Mouse (Mus musculus): ENCODE measurements around the gene Stx8. TPM values are rescaled to one million over a fixed set of nuclear protein-coding genes. Genes with fewer than 3 reads are reported as not detected.

Gene Stx8
- polyA plus RNA-seq, 2 experiments: 23.3 to 65.3 TPM

DNA sequence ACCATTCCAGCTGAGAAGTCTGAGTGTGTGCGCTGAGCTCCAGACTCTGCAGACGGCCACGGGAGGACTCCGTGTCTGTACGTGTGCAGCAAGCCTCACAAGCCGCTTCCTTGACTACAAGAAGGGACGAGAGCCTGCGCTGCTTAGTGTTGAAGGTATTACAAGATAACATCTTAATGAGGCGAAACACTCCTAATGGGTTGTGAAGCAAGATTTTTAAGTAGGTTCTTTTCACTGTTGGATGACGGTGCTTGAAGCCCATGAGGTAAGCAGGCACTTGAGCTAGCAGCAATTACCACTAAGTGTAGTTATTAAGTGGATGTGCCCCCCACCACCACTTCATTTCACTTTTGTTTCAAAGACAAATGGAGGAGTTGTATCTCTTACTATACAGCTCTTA is 101.8 kb downstream of the Stx8 start:
- WGBS: 84% methylated on average over 10 of the region's 10 CpGs
- DNase-seq (ENCODE audit: low spot score) (no peak), ATAC-seq (ENCODE audit: low FRiP score, low read depth) (no peak)
- Histone ChIP-seq H3K9me3 (ENCODE audit: control insufficient read depth, low read length) (no peaks in the 10 kb centered on the region), H3K36me3 (ENCODE audit: control insufficient read depth, insufficient read depth, low read length) (no peaks in the 10 kb centered on the region), H3K9ac (ENCODE audit: low read depth, low read length, severe bottlenecking) (no peak overlapping the region), H3K27ac (replicated peaks; ENCODE audit: low read depth, low read length) (no peak overlapping the region), H3K4me3 (replicated peaks; ENCODE audit: low read length) (no peak overlapping the region), H3K27me3 (ENCODE audit: control insufficient read depth, insufficient read depth, low read length) (0 out of 2 replicates have a peak, but pooled peaks cover 3% of the 10 kb centered on the region), H3K4me1 (ENCODE audit: control insufficient read depth, insufficient read depth, low read length) (peaks cover 5% of the 10 kb centered on the region; the same call in 1 of the 2 replicates), H3K4me2 (replicated peaks; ENCODE audit: low read depth, low read length, severe bottlenecking) (no peak overlapping the region)
- TF ChIP-seq POLR2A (IDR thresholded peaks at IDR 0.05; ENCODE audit: borderline replicate concordance, extremely low read depth, insufficient read depth, insufficient read length): no peak

- Histone ChIP-seq H3K9ac (ENCODE audit: low read depth, low read length, severe bottlenecking) (no peak overlapping the region), H3K9me3 (ENCODE audit: control insufficient read depth, low read length) (no peaks in the 10 kb centered on the region), H3K36me3 (ENCODE audit: control insufficient read depth, insufficient read depth, low read length) (no peaks in the 10 kb centered on the region), H3K4me1 (ENCODE audit: control insufficient read depth, insufficient read depth, low read length) (peaks cover 17% of the 10 kb centered on the region; the same call in 1 of the 2 replicates), H3K4me3 (replicated peaks; ENCODE audit: low read length) (no peak overlapping the region), H3K4me2 (replicated peaks; ENCODE audit: low read depth, low read length, severe bottlenecking) (no peak overlapping the region), H3K27ac (replicated peaks; ENCODE audit: low read depth, low read length) (no peak overlapping the region), H3K27me3 (ENCODE audit: control insufficient read depth, insufficient read depth, low read length) (0 out of 2 replicates have a peak, but pooled peaks cover 3% of the 10 kb centered on the region)
- DNase-seq (ENCODE audit: low spot score) (no peak), ATAC-seq (ENCODE audit: low FRiP score, low read depth) (no peak)
- 64% methylated on average over 3 of the region's 3 CpGs for WGBS
- TF ChIP-seq POLR2A (IDR thresholded peaks at IDR 0.05; ENCODE audit: borderline replicate concordance, extremely low read depth, insufficient read depth, insufficient read length): no peak
Observed at GRCm38 (mm10) chr11:68070086-68070485, 104.1 kb downstream of the Stx8 start.

GRCm38 (mm10) chr11:68071836-68072235 is 105.8 kb downstream of the Stx8 start:
- no peak for DNase-seq (ENCODE audit: low spot score)
- no peak for ATAC-seq (ENCODE audit: low FRiP score, low read depth)
- WGBS: 58% methylated on average over 5 of the region's 5 CpGs

GRCm38 (mm10) chr11:68072597-68073210 is 106.7 kb downstream of the Stx8 start:
- Histone ChIP-seq H3K9me3 (ENCODE audit: control insufficient read depth, low read length) (no peaks in the 10 kb centered on the region), H3K27ac (replicated peaks; ENCODE audit: low read depth, low read length) (no peak overlapping the region), H3K4me3 (replicated peaks; ENCODE audit: low read length) (no peak overlapping the region), H3K4me1 (ENCODE audit: control insufficient read depth, insufficient read depth, low read length) (peaks cover 18% of the 10 kb centered on the region; the same call in 1 of the 2 replicates), H3K27me3 (ENCODE audit: control insufficient read depth, insufficient read depth, low read length) (0 out of 2 replicates have a peak, but pooled peaks cover 3% of the 10 kb centered on the region), H3K9ac (ENCODE audit: low read depth, low read length, severe bottlenecking) (no peak overlapping the region), H3K36me3 (ENCODE audit: control insufficient read depth, insufficient read depth, low read length) (no peaks in the 10 kb centered on the region), H3K4me2 (replicated peaks; ENCODE audit: low read depth, low read length, severe bottlenecking) (no peak overlapping the region)
- WGBS: 69% methylated on average over 11 of the region's 11 CpGs
- no peak for ATAC-seq (ENCODE audit: low FRiP score, low read depth)
- no peak for TF ChIP-seq POLR2A (IDR thresholded peaks at IDR 0.05; ENCODE audit: borderline replicate concordance, extremely low read depth, insufficient read depth, insufficient read length)
- DNase-seq (ENCODE audit: low spot score): peak; percentile 10

More at GRCm38 (mm10) chr11:68071836-68072235, 105.8 kb downstream of the Stx8 start:
- H3K27me3 ChIP-seq (ENCODE audit: control insufficient read depth, insufficient read depth, low read length): 0 out of 2 replicates have a peak, but pooled peaks cover 3% of the 10 kb centered on the region
- H3K9ac ChIP-seq (ENCODE audit: low read depth, low read length, severe bottlenecking): no peak overlapping the region
- no peaks in the 10 kb centered on the region for H3K36me3 ChIP-seq (ENCODE audit: control insufficient read depth, insufficient read depth, low read length)
- no peaks in the 10 kb centered on the region for H3K9me3 ChIP-seq (ENCODE audit: control insufficient read depth, low read length)
- no peak overlapping the region for H3K4me2 ChIP-seq (replicated peaks; ENCODE audit: low read depth, low read length, severe bottlenecking)
- no peak overlapping the region for H3K4me3 ChIP-seq (replicated peaks; ENCODE audit: low read length)
- H3K4me1 ChIP-seq (ENCODE audit: control insufficient read depth, insufficient read depth, low read length): peaks cover 18% of the 10 kb centered on the region; the same call in 1 of the 2 replicates
- no peak overlapping the region for H3K27ac ChIP-seq (replicated peaks; ENCODE audit: low read depth, low read length)
- TF ChIP-seq POLR2A (IDR thresholded peaks at IDR 0.05; ENCODE audit: borderline replicate concordance, extremely low read depth, insufficient read depth, insufficient read length): no peak

DNA sequence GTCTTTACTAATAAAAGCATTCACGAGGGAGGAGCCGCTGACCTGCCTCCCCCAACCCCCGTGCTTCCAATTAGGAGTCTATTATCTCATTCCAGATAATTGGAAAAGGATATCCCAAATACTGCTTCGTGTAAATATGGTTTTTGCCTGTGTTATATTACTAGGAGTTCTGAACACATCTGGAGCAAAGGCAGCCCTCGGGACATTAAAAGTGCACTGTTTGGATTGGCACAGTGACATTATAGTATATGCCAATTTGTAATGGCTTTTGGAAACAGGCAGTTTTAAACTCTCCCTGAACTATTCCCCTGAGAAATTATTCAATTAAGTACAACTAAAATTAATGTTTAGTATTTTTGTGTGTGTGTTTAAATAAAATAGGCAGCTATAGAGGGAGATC is 108.7 kb downstream of the Stx8 start:
- peak; percentile 69 for DNase-seq (ENCODE audit: low spot score)
- no peaks in the 10 kb centered on the region for H3K27me3 ChIP-seq (ENCODE audit: control insufficient read depth, insufficient read depth, low read length)
- no peak overlapping the region for H3K9ac ChIP-seq (ENCODE audit: low read depth, low read length, severe bottlenecking)
- no peaks in the 10 kb centered on the region for H3K9me3 ChIP-seq (ENCODE audit: control insufficient read depth, low read length)
- peaks cover 22% of the 10 kb centered on the region for H3K4me1 ChIP-seq (ENCODE audit: control insufficient read depth, insufficient read depth, low read length)
- H3K4me2 ChIP-seq (replicated peaks; ENCODE audit: low read depth, low read length, severe bottlenecking): no peak overlapping the region
- H3K36me3 ChIP-seq (ENCODE audit: control insufficient read depth, insufficient read depth, low read length): no peaks in the 10 kb centered on the region
- ATAC-seq (ENCODE audit: low FRiP score, low read depth): no peak
- H3K27ac ChIP-seq (replicated peaks; ENCODE audit: low read depth, low read length): no peak overlapping the region
- H3K4me3 ChIP-seq (replicated peaks; ENCODE audit: low read length): no peak overlapping the region
- no peak for TF ChIP-seq POLR2A (IDR thresholded peaks at IDR 0.05; ENCODE audit: borderline replicate concordance, extremely low read depth, insufficient read depth, insufficient read length)
- WGBS: 8% methylated on average over 5 of the region's 5 CpGs
